10 mouse cellular contexts compared by ENCODE assay signal in the genomic region with DNA sequence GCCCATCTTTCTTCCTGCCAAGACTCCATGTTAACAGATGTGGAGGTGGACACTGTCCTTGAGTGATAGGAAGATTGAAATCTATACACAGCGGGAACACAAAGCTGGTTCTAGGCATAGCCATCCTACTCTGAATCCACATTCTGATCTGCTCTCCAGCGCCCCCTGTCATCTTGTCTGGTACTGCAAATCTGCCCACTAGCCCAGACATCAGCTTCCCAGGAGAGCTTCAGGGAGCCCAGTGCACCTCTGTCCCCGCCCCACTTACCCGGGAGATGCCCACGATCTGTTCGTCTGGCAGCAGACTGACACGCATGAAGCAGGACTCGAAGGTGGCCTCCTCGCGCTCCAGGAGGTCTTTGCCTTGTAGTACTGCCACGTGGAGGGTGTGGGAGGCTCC. TPM values are rescaled to one million over a fixed set of nuclear protein-coding genes. Genes with fewer than 3 reads are reported as not detected.
DNase-seq lines count a peak whose midpoint lies in the region; ATAC-seq lines count a peak whose summit lies in the region.
"Had no signal": no experiment of that assay in that cellular context is flagged by ENCODE, and none has a peak within 500 bp of the region (broad histone marks: within the 10 kb centered on the region; RNA-seq: fewer than 3 reads in every experiment).

No protein-coding gene starts in this region.

- H3K9ac ChIP-seq in hindbrain, embryonic 12.5 days: no peak overlapping the region

- peaks cover 30% of the 10 kb centered on the region for H3K4me1 ChIP-seq in hindbrain, embryonic 10.5 days (replicated peaks)
- H3K4me1 ChIP-seq in hindbrain, embryonic 12.5 days: peaks cover 9% of the 10 kb centered on the region; the same call in 1 of the 2 replicates

- WGBS in hindbrain, embryonic 10.5 days: 13% methylated on average over 11 of the region's 11 CpGs
- 11% methylated on average over 11 of the region's 11 CpGs for WGBS in hindbrain, embryonic 12.5 days

- no peaks in the 10 kb centered on the region for H3K9me3 ChIP-seq in hindbrain, embryonic 10.5 days
- no peaks in the 10 kb centered on the region for H3K9me3 ChIP-seq in hindbrain, embryonic 12.5 days (replicated peaks)

- H3K36me3 ChIP-seq in hindbrain, embryonic 10.5 days: no peaks in the 10 kb centered on the region
- no peaks in the 10 kb centered on the region for H3K36me3 ChIP-seq in hindbrain, embryonic 12.5 days

- no peak for ATAC-seq in hindbrain, embryonic 12.5 days (ENCODE audit: low FRiP score)

- H3K4me3 ChIP-seq in hindbrain, embryonic 10.5 days: no peak overlapping the region
- no peak overlapping the region for H3K4me3 ChIP-seq in hindbrain, embryonic 12.5 days

- no peaks in the 10 kb centered on the region for H3K27me3 ChIP-seq in hindbrain, embryonic 10.5 days (ENCODE audit: insufficient read depth, poor library complexity, severe bottlenecking)
- no peaks in the 10 kb centered on the region for H3K27me3 ChIP-seq in hindbrain, embryonic 12.5 days

- H3K27ac ChIP-seq in hindbrain, embryonic 10.5 days: no peak overlapping the region
- H3K27ac ChIP-seq in hindbrain, embryonic 12.5 days: no peak overlapping the region

- intact Hi-C loops in left cerebral cortex, postnatal 36 days (cut with DNase I): no loop called here

- H3K4me2 ChIP-seq in hindbrain, embryonic 12.5 days (replicated peaks): no peak overlapping the region

- peak; percentile 71 for DNase-seq in hindbrain, embryonic 10.5 days (ENCODE audit: low spot score)
- peak; percentile 72 for DNase-seq in ES-CJ7 (ENCODE audit: low read depth, low spot score)
- peak; percentile 50 for DNase-seq in c-Kit-positive CD71-negative TER-119-negative erythroid progenitor cells, embryonic 14.5 days (ENCODE audit: low read depth)
- DNase-seq in gastrocnemius, postnatal 10 days: peak; percentile 62
- peak; percentile 33 to 34 for DNase-seq in left cerebral cortex, postnatal 36 days (ENCODE audit: low spot score in 2 of 2)
- DNase-seq in neural tube, embryonic 10.5 days (ENCODE audit: extremely low spot score, low spot score): peak; percentile 73
- peak; percentile 44 to 58 for DNase-seq in thymus, postnatal 36 days

RNA-seq across cellular contexts. Expression of gene Rhod, which starts 17.0 kb away (rescaled TPM):
- polyA plus RNA-seq in hindbrain, embryonic 10.5 days (2016; fragmentation: Nextera tagmentation; extraction: Ambion mirVana): 16.5 and 19.5 TPM in 2 replicates
- 15.3 and 16.4 TPM in 2 replicates for polyA plus RNA-seq in hindbrain, embryonic 12.5 days (2016; fragmentation: Nextera tagmentation; extraction: Ambion mirVana)
- total RNA-seq in gastrocnemius, postnatal 10 days (2021): 1 to 10 TPM; 1.4 to 3.5 TPM
- total RNA-seq in left cerebral cortex, postnatal 36 days (2021): under 1 TPM; 0.32 to 0.86 TPM

RNA-seq across cellular contexts. Expression of gene Syt12, which starts 21.0 kb away (rescaled TPM):
- polyA plus RNA-seq in hindbrain, embryonic 10.5 days (2016; fragmentation: Nextera tagmentation; extraction: Ambion mirVana): 1.2 and 1.6 TPM in 2 replicates
- polyA plus RNA-seq in hindbrain, embryonic 12.5 days (2016; fragmentation: Nextera tagmentation; extraction: Ambion mirVana): 1.5 and 1.7 TPM in 2 replicates
- total RNA-seq in gastrocnemius, postnatal 10 days (2021): 1 to 10 TPM; 1.2 to 1.7 TPM
- total RNA-seq in left cerebral cortex, postnatal 36 days (2021): 10 to 100 TPM; 35.2 to 38.8 TPM

RNA-seq across cellular contexts. Expression of gene 2010003K11Rik, which starts 42.2 kb away (rescaled TPM):
- polyA plus RNA-seq in hindbrain, embryonic 10.5 days (2016; fragmentation: Nextera tagmentation; extraction: Ambion mirVana): 0.13 TPM in 1 of 2 replicates, not detected in the other
- polyA plus RNA-seq in hindbrain, embryonic 12.5 days (2016; fragmentation: Nextera tagmentation; extraction: Ambion mirVana): not detected in 2 replicates
- total RNA-seq in gastrocnemius, postnatal 10 days (2021): not detected
- total RNA-seq in left cerebral cortex, postnatal 36 days (2021): not detected
- total RNA-seq: left cerebral cortex, adult 8-10 months had no signal
- polyA plus RNA-seq: embryonic facial prominence, embryonic 14.5 days had no signal

RNA-seq across cellular contexts. Expression of gene Pcx, which starts 54.0 kb away (rescaled TPM):
- 23.1 and 25.5 TPM in 2 replicates for polyA plus RNA-seq in hindbrain, embryonic 10.5 days (2016; fragmentation: Nextera tagmentation; extraction: Ambion mirVana)
- polyA plus RNA-seq in hindbrain, embryonic 12.5 days (2016; fragmentation: Nextera tagmentation; extraction: Ambion mirVana): 24.8 and 25.2 TPM in 2 replicates
- total RNA-seq in gastrocnemius, postnatal 10 days (2021): 10 to 100 TPM; 12.7 to 18.1 TPM
- 10 to 100 TPM; 73.3 TPM for total RNA-seq in left cerebral cortex, postnatal 36 days (2021)

RNA-seq across cellular contexts. Expression of gene Kdm2a, which starts 58.1 kb away (rescaled TPM):
- polyA plus RNA-seq in hindbrain, embryonic 10.5 days (2016; fragmentation: Nextera tagmentation; extraction: Ambion mirVana): 51.6 and 53.9 TPM in 2 replicates
- polyA plus RNA-seq in hindbrain, embryonic 12.5 days (2016; fragmentation: Nextera tagmentation; extraction: Ambion mirVana): 59.7 TPM in 2 replicates
- total RNA-seq in gastrocnemius, postnatal 10 days (2021): 10 to 100 TPM; 37.8 to 51.9 TPM
- 10 to 100 TPM; 66.6 to 82.6 TPM for total RNA-seq in left cerebral cortex, postnatal 36 days (2021)

Comparison
In these comparisons a context has a peak if more than half of its experiments do, and no peak if none do; other contexts are left out.
1. RNA of gene Syt12, which starts 21.0 kb away (total RNA-seq): 35.2 to 38.8 TPM in left cerebral cortex, postnatal 36 days; 1.2 to 1.7 TPM in gastrocnemius, postnatal 10 days; every median in the first group is over 10 times any median in the second.
2. Peak in every context shown above with its lines, with median percentiles within 50 percentile points of each other: DNase-seq.